Mouse (Mus musculus): Measurements from ENCODE around the gene Nol11. TPM values are rescaled to one million over a fixed set of nuclear protein-coding genes. Genes with fewer than 3 reads are reported as not detected.
"Not testable (repeated sequence)": the region's sequence is repeated elsewhere in the genome, so short reads cannot be mapped to it uniquely, and the experiment has no call there.

Nol11 gene
- total RNA-seq, 1 experiment: 90.4 TPM

DNA sequence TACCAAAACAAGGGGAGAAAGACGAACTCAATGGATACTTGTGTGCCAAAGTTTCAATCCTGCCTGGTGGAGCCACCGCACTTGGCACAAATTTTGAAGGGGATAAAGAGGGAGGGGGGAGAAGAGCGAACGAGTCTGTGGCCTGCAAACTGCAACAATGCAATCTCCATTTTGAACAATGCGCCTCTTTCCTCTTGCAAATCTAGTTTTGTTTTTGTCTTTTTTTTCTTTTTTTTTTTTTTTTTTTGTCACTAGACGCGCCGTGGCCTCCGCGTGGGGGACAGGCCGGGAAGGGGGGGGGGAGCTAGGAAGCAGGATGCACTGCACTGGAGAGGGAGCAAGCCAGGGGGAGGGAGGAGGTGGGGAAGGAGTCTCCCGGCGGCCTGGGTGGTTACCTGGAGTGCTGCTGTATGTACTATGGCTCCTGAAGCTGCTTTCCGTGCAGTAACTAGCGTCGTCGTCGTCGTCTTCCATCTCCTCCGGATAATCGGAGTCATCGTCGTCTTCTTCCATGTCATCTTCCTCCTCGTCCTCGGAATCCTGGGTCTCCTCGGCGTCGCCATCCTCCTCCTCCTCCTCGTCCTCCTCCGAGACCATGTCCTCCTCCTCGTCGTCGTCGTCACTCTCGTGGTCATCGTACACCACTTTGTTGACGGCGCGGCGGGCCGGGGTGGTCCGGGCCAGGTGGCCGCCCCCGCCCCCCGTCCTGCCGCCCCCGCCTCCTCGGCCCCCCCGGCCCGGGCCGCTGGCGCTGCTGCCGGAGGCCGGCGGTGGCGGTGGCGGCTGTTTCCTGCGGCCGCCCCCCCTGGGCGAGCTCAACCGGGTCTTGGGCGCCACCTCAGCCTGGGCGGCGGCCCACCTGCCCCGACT, 58.1 kb downstream of the Nol11 start:
- H3K4me3 ChIP-seq (ENCODE audit: insufficient read depth in 1 of 2, low read depth in 1 of 2, low read length in 2 of 2, poor library complexity in 1 of 2, severe bottlenecking in 1 of 2): peak overlapping the region; percentile 86 to 91
- DNase-seq (ENCODE audit: low read depth, low spot score): no peak
- no peaks in the 10 kb centered on the region for H3K9me3 ChIP-seq (ENCODE audit: control insufficient read depth, insufficient read depth, low read depth, low read length)
- in situ Hi-C loops (cut with MboI; ENCODE audit: low sequenced_read_pairs in 2 of 2, unreplicated experiment in 2 of 2): no loop called here
- peak overlapping the region; percentile 85 for H3K9ac ChIP-seq (ENCODE audit: insufficient read depth, low read depth, low read length, poor library complexity, severe bottlenecking)
- peak overlapping the region; percentile 89 for H3K27ac ChIP-seq (ENCODE audit: insufficient read depth, low read depth, low read length, poor library complexity, severe bottlenecking)
- H3K4me1 ChIP-seq (ENCODE audit: control insufficient read depth in 2 of 2, insufficient read depth in 2 of 2, low read length in 2 of 2, poor library complexity in 1 of 2): peaks cover 2 to 5% of the 10 kb centered on the region in 2 experiments; a peak in 2 of 4 replicates
- TF ChIP-seq ZC3H11A (IDR thresholded peaks at IDR 0.05; ENCODE audit: borderline replicate concordance, low read depth, low read length) (no peak), MAFK (IDR thresholded peaks at IDR 0.05; ENCODE audit: insufficient read depth, low read depth, low read length) (no peak), CHD2 (IDR thresholded peaks at IDR 0.05; ENCODE audit: low read depth, low read length) (no peak), ZNF384 (IDR thresholded peaks at IDR 0.05; ENCODE audit: low read depth, low read length) (peak; percentile 63; the same call in 1 of the 2 replicates), HCFC1 (IDR thresholded peaks at IDR 0.05; ENCODE audit: borderline replicate concordance, insufficient read depth, low read length) (0 out of 2 replicates have a peak, but pooled peaks have one; percentile 19)
- no peaks in the 10 kb centered on the region for H3K36me3 ChIP-seq (ENCODE audit: control insufficient read depth, insufficient read depth, low read length, poor library complexity, severe bottlenecking)

DNA sequence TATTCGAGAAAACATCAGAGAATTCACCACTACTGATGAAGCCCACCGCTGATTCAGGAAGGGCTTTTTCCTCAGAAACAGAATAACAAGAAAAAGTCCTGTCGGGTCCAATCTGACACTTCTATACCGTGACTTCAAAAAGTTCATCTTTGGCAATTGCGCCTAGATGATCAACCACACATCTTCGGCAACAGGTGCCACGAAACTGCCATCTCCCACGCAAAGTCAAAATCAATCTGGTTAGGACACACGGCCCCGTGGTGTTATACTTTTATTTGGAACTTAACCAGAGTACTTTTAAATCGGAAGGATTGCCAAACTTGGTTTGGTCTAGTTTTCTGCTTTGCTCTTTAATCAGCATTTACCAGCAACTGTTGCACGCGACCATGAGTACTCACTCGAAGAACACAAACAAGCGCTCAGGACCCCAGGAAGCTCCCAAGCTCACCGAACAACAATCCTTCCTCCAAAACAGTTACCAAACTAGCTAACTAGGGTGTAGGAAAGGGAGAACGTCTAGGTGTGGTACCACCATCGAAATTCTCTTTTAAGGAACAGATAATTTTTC, 58.9 kb downstream of the Nol11 start:
- in situ Hi-C loops (cut with MboI; ENCODE audit: low sequenced_read_pairs in 2 of 2, unreplicated experiment in 2 of 2): no loop called here
- Histone ChIP-seq H3K4me3 (ENCODE audit: insufficient read depth in 1 of 2, low read depth in 1 of 2, low read length in 2 of 2, poor library complexity in 1 of 2, severe bottlenecking in 1 of 2) (peak overlapping the region; percentile 86 to 91), H3K27ac (ENCODE audit: insufficient read depth, low read depth, low read length, poor library complexity, severe bottlenecking) (peak overlapping the region; percentile 89; the same call in 1 of the 2 replicates), H3K9me3 (ENCODE audit: control insufficient read depth, insufficient read depth, low read depth, low read length) (no peaks in the 10 kb centered on the region), H3K9ac (ENCODE audit: insufficient read depth, low read depth, low read length, poor library complexity, severe bottlenecking) (peak overlapping the region; percentile 85), H3K4me1 (ENCODE audit: control insufficient read depth in 2 of 2, insufficient read depth in 2 of 2, low read length in 2 of 2, poor library complexity in 1 of 2) (peaks cover 2 to 5% of the 10 kb centered on the region in 2 experiments; a peak in 2 of 4 replicates), H3K36me3 (ENCODE audit: control insufficient read depth, insufficient read depth, low read length, poor library complexity, severe bottlenecking) (no peaks in the 10 kb centered on the region)
- no peak for DNase-seq (ENCODE audit: low read depth, low spot score)
- TF ChIP-seq ZC3H11A (IDR thresholded peaks at IDR 0.05; ENCODE audit: borderline replicate concordance, low read depth, low read length): no peak
- TF ChIP-seq ZNF384 (IDR thresholded peaks at IDR 0.05; ENCODE audit: low read depth, low read length): no peak
- TF ChIP-seq HCFC1 (IDR thresholded peaks at IDR 0.05; ENCODE audit: borderline replicate concordance, insufficient read depth, low read length): no peak
- no peak for TF ChIP-seq CHD2 (IDR thresholded peaks at IDR 0.05; ENCODE audit: low read depth, low read length)
- TF ChIP-seq MAFK (IDR thresholded peaks at IDR 0.05; ENCODE audit: insufficient read depth, low read depth, low read length): no peak

DNA sequence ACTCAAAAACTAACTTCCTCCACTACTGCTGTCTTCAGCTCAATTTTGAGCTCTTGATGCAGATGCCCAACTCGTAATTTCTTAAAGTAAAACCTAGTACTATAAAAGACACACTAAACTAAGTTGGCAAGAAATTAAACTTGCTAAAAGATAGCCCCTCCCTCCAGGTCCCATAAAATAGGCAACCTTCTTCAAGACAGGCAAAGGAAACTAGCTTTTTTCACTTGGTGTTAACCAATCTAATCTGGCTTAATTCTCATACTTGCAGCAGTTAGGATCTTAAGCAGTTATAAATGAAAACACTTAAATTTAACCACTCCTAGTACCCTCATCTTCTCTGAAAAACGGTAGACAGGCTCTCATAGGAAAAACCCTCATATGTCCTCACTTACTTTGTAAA, 59.5 kb downstream of the Nol11 start:
- peaks cover 2 to 7% of the 10 kb centered on the region in 2 experiments; a peak in 2 of 4 replicates for H3K4me1 ChIP-seq (ENCODE audit: control insufficient read depth in 2 of 2, insufficient read depth in 2 of 2, low read length in 2 of 2, poor library complexity in 1 of 2)

GRCm38 (mm10) chr11:107126716-107127115, 62.5 kb downstream of the Nol11 start:
- H3K27ac ChIP-seq (ENCODE audit: insufficient read depth, low read depth, low read length, poor library complexity, severe bottlenecking); H3K4me3 ChIP-seq (ENCODE audit: insufficient read depth in 1 of 2, low read depth in 1 of 2, low read length in 2 of 2, poor library complexity in 1 of 2, severe bottlenecking in 1 of 2); H3K36me3 ChIP-seq (ENCODE audit: control insufficient read depth, insufficient read depth, low read length, poor library complexity, severe bottlenecking); H3K9ac ChIP-seq (ENCODE audit: insufficient read depth, low read depth, low read length, poor library complexity, severe bottlenecking); DNase-seq (ENCODE audit: low read depth, low spot score); in situ Hi-C loops (cut with MboI; ENCODE audit: low sequenced_read_pairs in 2 of 2, unreplicated experiment in 2 of 2); H3K9me3 ChIP-seq (ENCODE audit: control insufficient read depth, insufficient read depth, low read depth, low read length): not testable (repeated sequence)
- peak; percentile 74 for TF ChIP-seq ZNF384 (IDR thresholded peaks at IDR 0.05; ENCODE audit: low read depth, low read length)
- peaks cover 4 to 18% of the 10 kb centered on the region in 2 experiments; a peak in 2 of 4 replicates for H3K4me1 ChIP-seq (ENCODE audit: control insufficient read depth in 2 of 2, insufficient read depth in 2 of 2, low read length in 2 of 2, poor library complexity in 1 of 2)

More for the DNA sequence above, 59.5 kb downstream of the Nol11 start:
- no peaks in the 10 kb centered on the region; the same call in 1 of the 2 replicates for H3K36me3 ChIP-seq (ENCODE audit: control insufficient read depth, insufficient read depth, low read length, poor library complexity, severe bottlenecking)
- in situ Hi-C loops (cut with MboI; ENCODE audit: low sequenced_read_pairs in 2 of 2, unreplicated experiment in 2 of 2): no loop called here
- H3K27ac ChIP-seq (ENCODE audit: insufficient read depth, low read depth, low read length, poor library complexity, severe bottlenecking): no peak overlapping the region
- DNase-seq (ENCODE audit: low read depth, low spot score): no peak
- H3K9me3 ChIP-seq (ENCODE audit: control insufficient read depth, insufficient read depth, low read depth, low read length): no peaks in the 10 kb centered on the region
- no peak overlapping the region for H3K9ac ChIP-seq (ENCODE audit: insufficient read depth, low read depth, low read length, poor library complexity, severe bottlenecking)
- TF ChIP-seq CHD2 (IDR thresholded peaks at IDR 0.05; ENCODE audit: low read depth, low read length): no peak
- TF ChIP-seq ZNF384 (IDR thresholded peaks at IDR 0.05; ENCODE audit: low read depth, low read length): no peak
- no peak for TF ChIP-seq MAFK (IDR thresholded peaks at IDR 0.05; ENCODE audit: insufficient read depth, low read depth, low read length)
- TF ChIP-seq HCFC1 (IDR thresholded peaks at IDR 0.05; ENCODE audit: borderline replicate concordance, insufficient read depth, low read length): no peak
- TF ChIP-seq ZC3H11A (IDR thresholded peaks at IDR 0.05; ENCODE audit: borderline replicate concordance, low read depth, low read length): no peak
- peak overlapping the region; percentile 31 to 91 for H3K4me3 ChIP-seq (ENCODE audit: insufficient read depth in 1 of 2, low read depth in 1 of 2, low read length in 2 of 2, poor library complexity in 1 of 2, severe bottlenecking in 1 of 2)

Data from ES-E14 (cell line).